Mouse (Mus musculus) adrenal gland, adult (tissue): Measurements from ENCODE around the gene Rab34.
A peak's percentile ranks its signal among the peaks of the same experiment; 100 is the strongest.

Experiments
- DNase-seq, 2 experiments: peaks; one replicate each; pipeline ENCODE4 v3.0.0; 2022 to 2023; ENCODE audit warnings: low spot score in 1 of 2; ENCODE audit not compliant: inconsistent age in 2 of 2

Gene Rab34

DNA sequence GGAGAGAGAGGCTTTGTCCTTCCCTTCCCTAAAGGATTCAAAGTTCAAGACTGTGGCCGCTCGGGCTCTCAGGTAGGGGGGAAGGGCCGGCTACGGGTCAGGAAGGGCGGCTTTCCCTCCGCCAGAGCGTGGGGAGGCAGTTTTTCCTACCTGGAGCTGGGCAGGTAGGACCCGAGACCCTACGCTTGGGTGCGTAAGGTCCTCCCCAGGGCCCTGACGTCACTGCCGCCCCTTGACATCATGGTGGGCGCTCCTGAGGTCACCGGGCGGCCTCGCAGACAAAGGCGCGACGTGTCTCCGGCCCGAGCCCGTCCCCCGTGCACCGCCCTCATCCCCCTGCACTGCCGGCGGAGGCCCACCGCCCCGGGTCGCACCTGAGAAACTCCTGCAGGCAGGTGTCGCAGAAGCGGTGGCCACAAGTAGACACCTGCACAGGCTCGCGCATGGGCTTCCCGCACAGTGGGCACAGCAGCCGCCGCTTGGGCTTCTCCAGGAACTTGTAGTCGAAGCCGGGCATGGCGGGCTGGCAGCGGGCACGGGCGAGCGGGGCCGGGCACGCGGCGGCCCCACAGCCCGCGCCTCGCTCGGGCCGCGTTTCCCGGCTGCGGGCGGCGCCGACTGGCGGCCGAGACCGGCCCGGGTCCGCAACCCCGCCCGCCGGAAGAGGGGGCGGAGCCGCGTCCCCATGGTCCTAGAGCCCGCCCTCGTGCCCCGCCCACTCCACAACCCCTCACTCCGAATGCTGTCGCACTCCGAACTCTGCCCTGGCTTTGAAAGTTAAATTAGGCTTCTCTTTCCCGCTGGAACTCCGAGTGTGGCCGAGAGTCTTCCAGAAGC lies 23.1 kb upstream of the Rab34 start, which contains the start of gene Traf4:
Gene Traf4 (minus strand): TSS at position 666 of the 837 bp plus-strand sequence.
- DNase-seq = peak; percentile 88 to 96

DNA sequence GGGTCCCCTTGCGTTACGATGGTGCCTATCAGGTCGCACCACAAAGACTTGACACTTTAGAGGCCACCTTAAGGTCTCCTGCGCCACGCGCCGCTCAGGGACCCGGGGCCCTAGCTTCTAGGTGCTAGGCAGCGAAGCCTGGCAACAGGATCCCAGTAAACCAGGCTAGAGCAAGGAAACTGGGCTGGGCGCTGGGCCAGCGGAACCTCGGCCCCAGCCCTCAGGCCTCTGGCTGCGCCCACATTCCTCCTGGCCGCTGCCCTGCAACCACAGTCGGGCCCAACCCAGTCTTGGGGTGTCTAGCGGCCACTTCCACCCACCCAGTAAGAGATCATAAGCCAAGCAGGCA lies 22.5 kb upstream of the Rab34 start:
- no peak for DNase-seq

DNA sequence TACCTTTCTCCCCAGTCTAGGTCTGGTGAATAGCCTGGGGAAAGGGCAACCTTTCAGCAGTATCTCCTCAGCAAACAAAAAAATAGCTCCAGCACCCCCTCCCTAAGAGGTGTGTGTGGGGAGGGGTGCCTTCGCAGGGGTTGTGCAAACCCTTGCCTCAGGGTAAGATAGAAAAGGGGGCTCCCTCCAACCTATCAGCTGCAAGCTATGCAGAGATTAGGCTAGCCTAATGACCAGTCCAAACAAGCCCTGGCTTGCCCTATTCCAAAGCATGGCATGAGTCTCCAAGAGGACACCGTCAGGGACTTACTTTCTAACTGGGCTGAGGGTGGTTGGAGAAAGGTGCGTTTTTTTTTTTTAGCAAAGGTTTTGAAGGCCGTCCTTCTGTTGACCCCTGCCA lies 22.1 kb upstream of the Rab34 start:
- no peak for DNase-seq

DNA sequence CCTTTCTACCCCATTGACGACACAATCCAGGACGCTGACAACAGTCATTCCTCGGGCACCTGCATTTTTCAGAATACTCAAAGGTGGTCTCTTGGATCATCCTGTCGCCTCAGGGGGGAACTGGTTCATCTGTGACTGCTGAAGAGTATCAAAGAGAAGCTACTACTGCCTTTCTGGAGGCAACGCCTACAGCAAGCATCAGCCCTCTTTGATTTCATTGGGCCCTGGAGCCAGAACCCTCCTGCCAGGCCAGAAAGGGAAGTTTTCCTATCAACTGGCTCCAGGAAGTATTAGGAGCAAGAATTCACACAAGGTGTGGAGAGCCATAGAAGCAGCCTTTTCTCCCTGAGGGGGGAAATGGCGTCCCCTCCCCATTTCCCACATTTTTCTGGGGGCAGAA lies 21.6 kb upstream of the Rab34 start:
- DNase-seq = no peak

DNA sequence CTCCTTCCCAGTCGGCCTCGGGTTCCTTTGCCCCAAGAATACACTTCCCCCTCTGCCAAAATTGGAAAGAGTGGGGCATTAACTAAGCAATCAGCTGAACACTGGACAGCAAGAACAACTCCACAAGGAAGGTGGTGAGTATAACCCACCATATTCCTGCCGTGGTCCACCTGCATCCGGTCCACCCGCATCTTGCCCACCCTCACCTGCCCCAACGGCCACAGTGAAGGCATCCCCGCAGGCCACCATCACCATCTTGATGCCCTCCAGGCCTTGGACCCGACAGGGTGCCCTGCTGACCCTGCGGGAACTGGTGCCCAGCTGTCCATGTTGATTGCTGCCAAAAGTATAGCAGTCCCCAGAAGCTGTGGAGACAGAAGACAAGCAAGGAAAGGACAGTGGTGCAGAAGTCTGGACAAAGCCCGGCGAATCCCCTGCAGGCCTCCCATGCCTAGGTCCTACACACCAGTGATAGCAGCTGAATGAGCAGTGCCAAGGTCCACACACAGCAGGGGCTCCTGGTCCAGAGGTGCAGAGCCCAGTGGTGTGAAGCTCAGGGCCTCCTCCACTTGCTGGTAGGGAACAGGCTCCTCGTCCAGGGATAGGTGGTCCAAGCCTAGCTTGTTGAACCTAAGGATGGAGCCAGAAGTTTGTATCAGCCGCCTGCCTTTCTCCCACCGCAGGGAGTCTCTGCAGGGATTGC lies 20.8 kb upstream of the Rab34 start:
- no peak for DNase-seq

DNA sequence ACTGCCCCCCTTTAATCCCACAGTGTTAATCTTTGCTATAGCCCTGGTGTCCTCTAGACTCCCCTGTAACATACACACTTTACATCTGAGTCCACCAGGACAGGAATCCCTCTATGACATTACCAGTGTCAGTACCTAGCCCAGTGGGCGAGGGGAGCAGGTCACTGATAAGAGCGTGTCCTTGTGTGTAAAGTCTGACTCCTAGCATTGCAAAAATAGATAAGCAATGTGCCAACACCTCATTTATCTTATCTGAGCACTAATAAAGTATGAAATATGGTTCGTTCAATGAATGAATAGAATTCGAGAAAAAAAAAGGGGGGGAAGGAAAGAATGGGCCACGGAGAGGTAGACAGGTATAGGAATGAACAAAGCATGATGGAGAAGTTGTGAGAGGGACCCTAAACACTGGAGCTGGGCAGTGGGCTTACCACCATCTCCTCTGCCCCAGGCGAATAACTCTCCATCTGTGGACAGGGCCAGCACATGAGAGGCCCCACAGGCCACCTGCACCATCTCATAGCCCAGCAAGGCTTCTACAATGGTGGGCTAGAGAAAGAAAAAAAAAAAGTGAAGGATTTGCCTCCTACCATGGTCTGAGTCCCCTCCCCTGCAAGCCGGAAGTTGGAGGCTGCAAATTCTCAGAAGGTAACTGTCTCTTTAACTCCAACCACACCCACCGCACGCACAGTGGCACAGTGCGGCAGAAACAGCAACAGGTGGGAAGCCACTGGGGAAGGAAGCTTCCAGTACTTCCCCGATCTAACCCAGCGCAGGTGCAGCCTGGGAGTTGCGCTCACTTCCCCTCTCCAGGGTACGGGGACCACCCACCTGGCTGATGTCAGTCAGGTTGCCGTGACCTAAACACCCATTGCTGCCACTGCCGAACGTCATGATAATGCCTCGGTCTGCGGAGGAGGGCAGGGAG lies 19.4 kb upstream of the Rab34 start:
- DNase-seq = no peak

DNA sequence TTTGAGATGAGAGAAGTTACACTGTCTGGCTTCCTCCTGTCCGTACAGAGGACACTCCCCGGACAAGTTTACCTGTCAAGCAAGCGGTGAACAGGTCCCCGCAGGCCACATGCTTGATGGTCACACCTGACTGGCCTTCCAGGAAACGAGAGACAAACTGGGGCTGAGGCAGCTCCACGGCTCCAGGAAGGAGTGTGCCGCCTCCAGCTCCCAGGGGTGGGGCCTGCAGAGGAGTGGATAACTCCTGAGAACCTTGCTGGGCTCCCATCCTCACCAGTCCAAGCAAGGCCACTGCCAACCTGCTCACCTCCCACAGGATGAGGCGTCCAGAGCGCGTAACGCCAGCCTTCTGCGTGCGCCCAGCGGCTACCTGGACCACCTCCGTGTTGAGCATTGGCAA lies 17.9 kb upstream of the Rab34 start:
- peak in 1 of 2 experiments; percentile 17 for DNase-seq

DNA sequence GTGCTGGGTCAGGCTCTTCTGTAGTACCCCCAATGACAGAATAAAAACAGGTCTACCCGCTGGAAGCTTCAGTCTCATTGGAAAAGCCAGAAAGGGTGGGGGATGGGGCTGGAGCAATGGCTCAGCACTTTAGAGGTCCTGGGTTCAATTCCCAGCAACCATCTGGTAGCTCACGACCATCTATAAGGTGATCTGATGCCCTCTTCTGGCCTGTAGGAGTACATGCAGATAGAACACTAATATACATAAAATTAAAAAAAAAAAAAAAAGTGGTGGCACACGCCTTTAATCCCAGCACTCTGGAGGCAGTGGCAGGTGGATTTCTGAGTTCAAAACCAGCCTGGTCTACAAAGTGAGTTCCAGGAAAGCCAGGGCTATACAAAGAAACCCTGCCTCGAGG lies 16.9 kb upstream of the Rab34 start:
- DNase-seq = no peak

DNA sequence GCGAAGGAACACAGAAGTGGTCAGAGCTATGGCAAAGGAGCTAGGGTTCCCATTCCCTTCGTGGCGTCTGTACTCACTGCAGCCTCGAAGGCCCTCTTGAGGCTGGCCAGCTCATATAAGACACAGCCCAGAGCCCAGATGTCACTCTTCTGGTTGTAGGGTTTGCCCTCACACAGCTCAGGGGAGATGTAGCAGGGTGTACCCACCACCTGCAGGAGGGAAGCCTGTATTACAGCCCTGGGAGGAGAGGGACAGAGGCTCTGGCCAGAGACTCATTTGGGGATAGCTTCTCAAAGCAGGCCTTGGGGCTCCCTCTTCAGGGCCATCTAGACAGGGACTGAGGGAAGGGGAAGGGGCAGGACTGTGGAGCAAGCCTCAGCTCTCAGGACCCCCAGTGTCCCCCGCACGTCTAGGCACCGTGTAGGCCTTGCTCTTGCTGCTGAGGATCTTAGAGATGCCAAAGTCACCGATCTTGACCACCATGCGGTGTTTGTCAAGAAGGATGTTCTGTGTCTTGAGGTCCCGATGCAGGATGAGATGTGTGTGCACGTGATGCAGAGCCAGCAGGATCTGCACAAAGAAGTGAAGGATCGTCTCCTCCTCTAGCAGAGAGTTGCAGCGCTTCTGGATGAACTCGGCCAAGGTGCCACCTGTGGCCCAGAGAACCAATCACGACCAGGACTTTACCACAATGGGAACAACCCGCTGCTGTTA lies 16.0 kb upstream of the Rab34 start:
- DNase-seq = peak; percentile 25 to 45

DNA sequence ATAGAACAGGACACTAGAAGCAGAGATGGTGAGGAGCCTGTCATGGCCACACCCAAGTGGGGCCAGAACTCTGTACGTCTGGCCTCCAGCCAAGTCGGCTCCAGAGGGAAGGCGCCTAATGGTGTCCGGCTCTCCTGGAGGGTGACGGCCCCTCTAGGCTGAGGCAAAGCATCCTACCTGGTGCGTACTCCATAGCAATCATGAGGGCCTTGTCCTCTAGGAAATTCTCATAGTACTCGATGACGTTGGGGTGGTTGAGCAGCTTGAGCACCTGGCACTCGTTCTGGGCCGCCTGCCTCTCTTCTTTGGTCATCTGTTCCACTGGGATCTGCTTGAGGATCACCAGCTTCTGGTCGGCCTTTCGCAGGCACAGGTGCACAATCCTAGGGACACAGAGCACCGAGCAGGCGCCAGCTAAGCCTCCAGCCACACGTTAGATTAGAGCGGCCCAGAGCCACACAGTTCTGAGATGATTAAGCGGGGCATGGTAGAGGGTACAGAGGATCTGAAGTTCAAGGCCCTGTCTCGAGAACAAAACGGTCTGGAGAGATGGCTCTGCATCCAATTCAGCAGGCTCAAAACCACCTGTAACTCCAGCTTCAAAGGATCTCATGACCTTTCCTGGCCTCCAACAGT lies 15.4 kb upstream of the Rab34 start:
- DNase-seq = peak; percentile 77 to 79

DNA sequence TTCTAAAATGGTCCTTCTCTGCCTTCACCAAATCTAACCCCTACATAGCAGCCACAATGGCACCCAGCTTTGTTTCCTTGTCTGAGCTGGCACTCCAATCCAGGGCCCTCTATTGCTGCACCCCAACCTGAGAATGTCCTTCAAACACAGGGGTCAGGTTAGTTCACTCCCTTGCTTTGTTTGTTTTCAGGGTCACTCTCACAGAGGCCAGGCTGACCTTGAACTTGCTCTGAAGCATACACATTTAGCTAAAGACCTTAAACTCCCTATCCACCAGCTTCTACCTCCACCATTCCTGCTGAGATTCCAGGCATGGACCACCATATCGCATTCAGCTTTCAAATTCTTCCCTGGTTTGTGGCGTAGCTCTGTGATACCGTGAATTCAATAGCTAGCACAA lies 13.7 kb upstream of the Rab34 start:
- peak in 1 of 2 experiments; percentile 18 for DNase-seq

DNA sequence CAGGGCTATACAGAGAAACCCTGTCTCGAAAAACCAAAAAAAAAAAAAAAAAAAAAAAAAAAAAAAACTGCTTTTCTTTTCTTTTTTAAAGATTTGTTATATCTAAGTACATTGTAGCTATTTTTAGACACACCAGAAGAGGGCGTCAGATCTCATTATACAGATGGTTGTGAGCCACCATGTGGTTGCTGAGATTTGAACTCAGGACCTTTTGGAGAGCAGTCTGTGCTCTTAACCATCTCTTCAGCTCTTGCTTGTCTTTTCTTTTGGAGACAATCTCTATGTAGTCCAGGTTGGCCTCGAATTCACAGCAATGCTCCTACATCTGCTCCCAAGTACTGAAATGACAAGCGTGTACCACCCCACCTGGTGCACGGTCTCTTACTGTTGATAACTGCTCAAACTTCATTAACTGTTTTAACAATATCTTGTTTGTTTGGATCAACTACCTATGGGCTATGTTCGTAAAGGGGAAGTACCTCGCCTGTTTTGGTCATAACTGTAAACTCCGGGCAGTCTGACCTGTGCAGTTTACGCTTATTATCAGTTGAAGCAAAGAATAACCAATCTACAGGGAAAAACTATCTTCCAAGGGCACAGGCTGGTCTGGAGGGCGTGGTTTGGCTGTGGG lies 12.3 kb upstream of the Rab34 start:
- DNase-seq = no peak

DNA sequence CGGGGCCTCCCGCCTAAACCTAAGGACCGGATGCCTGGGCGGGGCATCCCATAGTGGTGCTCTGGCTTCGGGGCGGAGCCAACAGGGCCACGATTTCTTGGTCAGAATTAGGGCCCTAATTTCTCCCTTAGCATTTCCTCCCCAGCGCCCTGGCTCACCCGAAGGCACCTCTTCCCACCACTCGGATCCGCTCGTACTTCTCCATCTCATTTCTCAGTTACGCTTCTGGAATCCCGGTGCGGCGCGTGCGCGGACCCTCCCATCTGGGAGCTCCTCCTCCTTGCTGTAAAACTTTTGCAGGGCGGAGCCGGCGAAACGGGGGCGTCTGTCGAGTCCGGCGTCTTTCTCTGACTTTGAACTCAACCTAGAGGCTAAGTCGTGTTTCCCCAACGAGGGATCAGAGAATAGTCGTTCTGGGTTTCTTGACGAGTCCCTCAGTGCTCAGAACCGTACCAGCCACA lies 11.8 kb upstream of the Rab34 start, which contains the start of the genes Nek8 and Tlcd1:
Gene Nek8 (minus strand): TSS at position 274 of the 461 bp plus-strand sequence.
Gene Tlcd1 (plus strand): TSS at position 310 of the 461 bp plus-strand sequence.
- DNase-seq = peak; percentile 95 to 98

DNA sequence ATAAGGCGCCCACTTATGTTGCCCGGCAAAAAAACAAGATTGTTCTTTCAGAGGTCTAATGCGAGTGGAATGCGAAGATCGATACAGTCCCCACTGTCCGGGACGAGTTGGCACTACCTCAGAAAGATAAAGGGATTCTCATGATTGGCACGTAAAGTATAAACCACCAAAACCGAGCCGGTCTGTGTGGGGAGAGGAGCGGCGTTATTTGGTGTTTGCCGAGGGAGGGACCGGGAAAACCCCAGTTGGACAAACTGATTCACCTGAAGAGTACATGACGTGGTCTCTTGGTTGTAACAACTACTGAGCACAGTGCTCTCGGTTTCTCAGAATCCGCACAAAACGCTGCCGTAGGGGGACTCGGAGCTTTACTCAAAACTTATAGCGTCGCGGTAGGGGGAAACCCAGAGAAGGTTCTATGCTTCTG lies 11.3 kb upstream of the Rab34 start:
- no peak for DNase-seq

DNA sequence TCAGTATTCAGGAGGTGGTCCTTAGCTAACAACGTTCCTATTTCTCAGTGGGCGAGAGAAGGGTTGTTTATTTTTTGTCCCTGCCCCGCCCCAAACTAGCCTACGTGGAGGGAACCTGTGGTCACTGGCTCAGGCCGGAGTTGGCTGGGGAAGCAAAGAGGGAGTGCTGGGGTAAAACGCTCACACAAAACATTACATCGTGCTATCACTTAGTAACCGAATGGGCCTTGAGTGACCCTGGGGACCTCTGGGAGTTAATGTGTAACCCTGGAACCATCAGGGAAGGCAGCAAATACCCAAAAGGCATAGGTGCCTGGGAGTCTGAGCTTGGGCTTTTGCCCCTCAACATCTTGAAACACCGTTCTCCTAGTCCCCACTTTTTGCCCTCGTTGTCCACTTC lies 10.8 kb upstream of the Rab34 start:
- peak in 1 of 2 experiments; percentile 60 for DNase-seq

DNA sequence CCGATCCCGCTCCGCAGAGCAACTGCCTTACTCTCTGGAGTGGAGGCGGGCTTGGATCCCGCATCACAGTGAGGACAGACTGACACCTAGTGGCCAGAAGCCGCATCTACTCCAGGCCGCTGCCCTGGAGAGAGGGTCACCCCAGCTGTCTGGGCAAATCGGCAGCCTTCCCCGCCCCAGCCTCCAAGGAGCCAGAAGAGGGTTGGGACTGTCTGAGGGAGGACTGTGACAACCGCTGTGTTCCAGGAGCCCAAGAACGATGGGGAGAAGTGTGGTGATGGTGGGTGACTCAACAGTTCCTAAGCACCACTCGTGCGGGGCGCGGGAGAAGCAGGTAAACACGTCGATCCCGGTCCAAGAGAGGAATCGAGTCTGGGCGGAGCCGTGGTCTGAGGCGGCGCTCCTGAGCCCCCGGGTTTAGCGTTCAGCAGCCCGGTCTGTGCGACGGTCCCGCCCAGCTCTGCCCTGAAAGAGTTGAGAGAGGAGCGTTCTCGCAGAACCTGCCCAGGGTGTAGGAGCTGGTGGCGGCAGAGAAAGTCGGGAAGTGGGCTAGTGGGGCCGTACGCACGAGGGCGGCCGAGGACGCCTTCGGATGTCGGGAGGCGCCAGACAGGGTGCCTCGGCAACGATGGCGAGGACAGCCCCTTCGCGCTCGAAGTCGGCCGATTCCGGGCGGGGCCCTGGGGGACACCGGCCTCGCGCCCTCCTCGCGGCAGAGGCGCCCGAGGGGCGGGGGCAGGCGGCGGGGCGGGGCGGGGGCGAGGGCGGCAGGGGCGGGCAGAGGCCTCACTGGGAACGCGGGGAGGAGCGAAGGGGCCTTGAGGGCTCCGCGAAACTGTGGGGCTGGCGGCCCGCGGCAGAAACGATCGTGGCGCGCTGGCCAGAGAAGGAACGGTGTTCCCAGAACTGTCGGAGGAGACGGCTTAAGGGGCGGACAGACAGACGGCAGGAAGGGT lies 10.0 kb upstream of the Rab34 start:
- DNase-seq = peak; percentile 97 to 99

DNA sequence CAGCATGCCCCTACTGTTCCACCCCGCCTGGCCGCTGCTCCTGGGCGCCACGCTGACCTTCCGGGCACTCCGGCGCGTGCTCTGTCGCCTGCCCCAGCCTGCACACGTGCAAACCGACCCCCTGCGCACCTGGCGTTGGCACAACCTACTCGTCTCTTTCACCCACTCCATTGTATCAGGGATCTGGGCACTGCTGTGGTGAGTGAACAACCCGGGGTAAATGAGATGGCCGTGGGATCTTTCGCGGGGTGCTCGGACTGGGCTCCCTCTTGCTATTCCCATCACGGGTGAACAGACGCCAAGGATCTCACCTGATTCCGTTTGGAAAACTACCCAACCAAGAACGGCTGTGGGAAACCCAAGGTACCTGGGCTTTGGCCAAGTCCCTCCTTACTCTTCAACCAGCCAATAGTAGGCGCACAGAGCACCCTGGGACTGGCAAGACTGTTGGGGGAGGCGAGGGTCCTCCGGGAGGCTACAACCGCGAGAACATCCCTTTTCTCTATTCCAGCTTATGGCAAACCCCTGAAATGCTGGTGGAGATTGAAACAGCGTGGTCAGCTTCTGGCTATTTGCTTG lies 9.3 kb upstream of the Rab34 start:
- DNase-seq = peak; percentile 80 to 91

DNA sequence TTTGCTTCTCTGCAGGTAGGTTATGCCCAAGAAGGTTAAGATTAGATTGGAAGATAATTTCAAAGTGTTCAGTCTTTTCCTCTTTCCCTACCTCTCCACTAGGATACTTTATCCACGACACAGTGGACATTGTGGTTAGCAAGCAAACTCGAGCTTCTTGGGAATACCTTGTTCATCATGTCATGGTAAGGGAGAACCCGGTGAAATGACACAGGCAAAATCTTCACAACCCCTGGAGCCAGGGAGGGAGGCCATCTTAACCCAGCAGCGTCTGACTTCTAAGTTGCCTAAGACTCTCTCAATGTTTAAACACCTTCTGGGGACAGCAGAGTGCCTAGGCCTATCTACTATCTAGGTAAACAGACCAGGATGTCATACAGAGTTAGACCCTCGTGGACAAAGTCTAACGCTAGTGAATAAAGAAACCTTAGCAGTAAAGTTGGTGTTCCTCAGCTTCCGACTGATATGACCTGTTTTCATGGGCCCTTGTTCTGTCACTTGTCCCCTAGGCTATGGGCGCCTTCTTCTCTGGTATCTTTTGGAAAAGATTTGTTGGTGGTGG lies 8.7 kb upstream of the Rab34 start:
- DNase-seq = peak in 1 of 2 experiments; percentile 14
